Mouse (Mus musculus) hindbrain, embryonic 12.5 days (tissue): ENCODE results near the gene Dync1h1. TPM values are rescaled to one million over a fixed set of nuclear protein-coding genes. Genes with fewer than 3 reads are reported as not detected.

ENCODE experiments used
- ATAC-seq: fragments of 200-750 bp; cut with Nextera tagmentation; 2 replicates; pipeline ENCODE4 v1.8.0; 2017; ENCODE audit warnings: moderate TSS enrichment; ENCODE audit not compliant: low FRiP score
- H3K27ac ChIP-seq: fragments of 300-500 bp; sonication (generic); 2 replicates; pipeline ENCODE4 v1.5.1; 2016; ENCODE audit warnings: mild to moderate bottlenecking
- H3K27me3 ChIP-seq: fragments of 300-500 bp; sonication (generic); 2 replicates; pipeline ENCODE4 v1.6.1; 2016; ENCODE audit warnings: mild to moderate bottlenecking
- H3K36me3 ChIP-seq: fragments of 300-500 bp; sonication (generic); 2 replicates; pipeline ENCODE4 v1.6.1; 2016; ENCODE audit warnings: mild to moderate bottlenecking
- H3K4me1 ChIP-seq: fragments of 300-500 bp; sonication (generic); 2 replicates; pipeline ENCODE4 v1.6.1; 2016
- H3K4me2 ChIP-seq: fragments of 300-500 bp; sonication (generic); replicated peaks from 2 replicates; pipeline ENCODE4 v1.6.1; 2016; ENCODE audit warnings: mild to moderate bottlenecking
- H3K4me3 ChIP-seq: fragments of 300-500 bp; sonication (generic); 2 replicates; pipeline ENCODE4 v1.5.1; 2016; ENCODE audit warnings: mild to moderate bottlenecking
- H3K9ac ChIP-seq: fragments of 300-500 bp; sonication (generic); 2 replicates; pipeline ENCODE4 v1.6.1; 2016; ENCODE audit warnings: mild to moderate bottlenecking, moderate library complexity
- H3K9me3 ChIP-seq: fragments of 300-500 bp; sonication (generic); replicated peaks from 2 replicates; pipeline ENCODE4 v1.6.1; 2016; ENCODE audit warnings: mild to moderate bottlenecking
- WGBS: fragments of 180-500 bp; shearing (Covaris S2); methylation state at CpG from one replicate; pipeline ENCODE4 v1.1.7; 2016; 5-methylcytosine and 5-hydroxymethylcytosine counted together
- polyA plus RNA-seq: library from polyadenylated mRNA; unstranded; fragments of >200 nt; fragmentation: Nextera tagmentation; extraction: Ambion mirVana; gene quantifications from 2 replicates; pipeline ENCODE4 v1.2.1, GENCODE M21; 2016

Dync1h1 gene
- polyA plus RNA-seq, 1 experiment from 2014 or later, result 96.4 TPM

- Histone ChIP-seq H3K4me1 (no peaks in the 10 kb centered on the region), H3K9me3 (no peaks in the 10 kb centered on the region), H3K4me3 (no peak overlapping the region), H3K27ac (no peak overlapping the region), H3K27me3 (no peaks in the 10 kb centered on the region), H3K36me3 (peaks cover 37% of the 10 kb centered on the region), H3K9ac (no peak overlapping the region), H3K4me2 (no peak overlapping the region)
- WGBS, result 79% methylated on average over 4 of the region's 4 CpGs
- ATAC-seq, result no peak
These were observed 25.3 kb upstream of the Dync1h1 start for GRCm38 (mm10) chr12:110575926-110576325.

GRCm38 (mm10) chr12:110578333-110578732 is 22.9 kb upstream of the Dync1h1 start:
- Histone ChIP-seq H3K9ac (no peak overlapping the region), H3K4me3 (no peak overlapping the region), H3K4me1 (no peaks in the 10 kb centered on the region), H3K36me3 (peaks cover 19% of the 10 kb centered on the region), H3K9me3 (no peaks in the 10 kb centered on the region), H3K27ac (no peak overlapping the region), H3K27me3 (no peaks in the 10 kb centered on the region), H3K4me2 (no peak overlapping the region)
- ATAC-seq, result no peak
- 93% methylated on average over 9 of the region's 9 CpGs for WGBS

- H3K9ac ChIP-seq, result no peak overlapping the region
- no peak overlapping the region for H3K4me3 ChIP-seq
- peaks cover 12% of the 10 kb centered on the region for H3K4me1 ChIP-seq
- ATAC-seq, result no peak
- H3K36me3 ChIP-seq, result no peaks in the 10 kb centered on the region
- 79% methylated on average over 6 of the region's 6 CpGs for WGBS
- H3K4me2 ChIP-seq, result no peak overlapping the region
- no peaks in the 10 kb centered on the region for H3K9me3 ChIP-seq
- no peak overlapping the region for H3K27ac ChIP-seq
- no peaks in the 10 kb centered on the region for H3K27me3 ChIP-seq
These were observed 12.6 kb upstream of the Dync1h1 start for GRCm38 (mm10) chr12:110588622-110589021.

GRCm38 (mm10) chr12:110590804-110591259 is 10.4 kb upstream of the Dync1h1 start:
- Histone ChIP-seq H3K4me2 (peak overlapping the region; percentile 98), H3K9ac (peak overlapping the region; percentile 83), H3K27me3 (no peaks in the 10 kb centered on the region), H3K4me3 (peak overlapping the region; percentile 70), H3K9me3 (no peaks in the 10 kb centered on the region), H3K27ac (peak overlapping the region; percentile 91), H3K36me3 (no peaks in the 10 kb centered on the region), H3K4me1 (peaks cover 12% of the 10 kb centered on the region)
- ATAC-seq, result peak; percentile 17; the same call in 1 of the 2 replicates
- WGBS, result 2% methylated on average over 15 of the region's 15 CpGs

- Histone ChIP-seq H3K4me2 (peak overlapping the region; percentile 98), H3K27ac (peak overlapping the region; percentile 91), H3K4me1 (peaks cover 12% of the 10 kb centered on the region), H3K27me3 (no peaks in the 10 kb centered on the region), H3K4me3 (peak overlapping the region; percentile 70), H3K36me3 (no peaks in the 10 kb centered on the region), H3K9me3 (no peaks in the 10 kb centered on the region), H3K9ac (peak overlapping the region; percentile 83)
- ATAC-seq, result peak; percentile 97
- WGBS, result under 1% methylated on average over 56 of the region's 56 CpGs
These were observed 9.9 kb upstream of the Dync1h1 start for GRCm38 (mm10) chr12:110591260-110591883.

- H3K36me3 ChIP-seq, result no peaks in the 10 kb centered on the region
- H3K4me3 ChIP-seq, result no peak overlapping the region
- ATAC-seq, result no peak
- WGBS, result 10% methylated on average over 7 of the region's 7 CpGs
- H3K9ac ChIP-seq, result no peak overlapping the region
- H3K4me1 ChIP-seq, result peaks cover 18% of the 10 kb centered on the region
- H3K9me3 ChIP-seq, result no peaks in the 10 kb centered on the region
- peaks cover 11% of the 10 kb centered on the region for H3K27me3 ChIP-seq
- H3K4me2 ChIP-seq, result no peak overlapping the region
- H3K27ac ChIP-seq, result no peak overlapping the region
These were observed 2.7 kb upstream of the Dync1h1 start for GRCm38 (mm10) chr12:110598527-110598926.

GRCm38 (mm10) chr12:110599791-110600190 is 1.5 kb upstream of the Dync1h1 start:
- Histone ChIP-seq H3K36me3 (no peaks in the 10 kb centered on the region), H3K9me3 (no peaks in the 10 kb centered on the region), H3K27ac (no peak overlapping the region), H3K9ac (no peak overlapping the region; the same call in 1 of the 2 replicates), H3K27me3 (peaks cover 11% of the 10 kb centered on the region), H3K4me2 (no peak overlapping the region), H3K4me1 (peaks cover 28% of the 10 kb centered on the region), H3K4me3 (no peak overlapping the region)
- ATAC-seq, result no peak
- WGBS, result 80% methylated on average over 4 of the region's 4 CpGs

GRCm38 (mm10) chr12:110600225-110600991 is 844 bp upstream of the Dync1h1 start:
- no peak overlapping the region for H3K27ac ChIP-seq
- 0 out of 2 replicates have a peak overlapping the region, but pooled peaks have one; percentile 10 for H3K9ac ChIP-seq
- peaks cover 11% of the 10 kb centered on the region for H3K27me3 ChIP-seq
- ATAC-seq, result peak; percentile 18
- peak overlapping the region; percentile 91 for H3K4me2 ChIP-seq
- H3K4me1 ChIP-seq, result peaks cover 31% of the 10 kb centered on the region
- peak overlapping the region; percentile 99 for H3K4me3 ChIP-seq
- H3K9me3 ChIP-seq, result no peaks in the 10 kb centered on the region
- 56% methylated on average over 13 of the region's 13 CpGs for WGBS
- no peaks in the 10 kb centered on the region for H3K36me3 ChIP-seq

- H3K4me1 ChIP-seq, result peaks cover 25% of the 10 kb centered on the region
- H3K27ac ChIP-seq, result no peak overlapping the region
- no peak for ATAC-seq
- no peaks in the 10 kb centered on the region for H3K9me3 ChIP-seq
- no peaks in the 10 kb centered on the region for H3K27me3 ChIP-seq
- 91% methylated on average over 3 of the region's 3 CpGs for WGBS
- H3K36me3 ChIP-seq, result peaks cover 5% of the 10 kb centered on the region; the same call in 1 of the 2 replicates
- H3K9ac ChIP-seq, result no peak overlapping the region
- H3K4me3 ChIP-seq, result no peak overlapping the region
- H3K4me2 ChIP-seq, result no peak overlapping the region
These were observed 4.9 kb downstream of the Dync1h1 start for GRCm38 (mm10) chr12:110606161-110606560.

- 86% methylated on average over 2 of the region's 2 CpGs for WGBS
- ATAC-seq, result no peak
- Histone ChIP-seq H3K9ac (no peak overlapping the region), H3K36me3 (peaks cover 6% of the 10 kb centered on the region; the same call in 1 of the 2 replicates), H3K27ac (no peak overlapping the region), H3K9me3 (no peaks in the 10 kb centered on the region), H3K4me1 (peaks cover 25% of the 10 kb centered on the region), H3K27me3 (no peaks in the 10 kb centered on the region), H3K4me3 (no peak overlapping the region), H3K4me2 (no peak overlapping the region)
These were observed 5.4 kb downstream of the Dync1h1 start for GRCm38 (mm10) chr12:110606676-110607075.

- Histone ChIP-seq H3K9me3 (no peaks in the 10 kb centered on the region), H3K27me3 (no peaks in the 10 kb centered on the region), H3K4me2 (no peak overlapping the region), H3K4me1 (peaks cover 12% of the 10 kb centered on the region), H3K36me3 (peaks cover 23% of the 10 kb centered on the region), H3K27ac (no peak overlapping the region), H3K4me3 (no peak overlapping the region), H3K9ac (no peak overlapping the region)
- 79% methylated on average over 11 of the region's 11 CpGs for WGBS
- ATAC-seq, result no peak
These were observed 7.4 kb downstream of the Dync1h1 start for GRCm38 (mm10) chr12:110608460-110609152.

- H3K27me3 ChIP-seq, result no peaks in the 10 kb centered on the region
- 92% methylated on average over 9 of the region's 9 CpGs for WGBS
These were observed 7.9 kb downstream of the Dync1h1 start for GRCm38 (mm10) chr12:110609153-110609497.

More at GRCm38 (mm10) chr12:110609153-110609497, 7.9 kb downstream of the Dync1h1 start:
- Histone ChIP-seq H3K9ac (no peak overlapping the region), H3K9me3 (no peaks in the 10 kb centered on the region), H3K27ac (no peak overlapping the region), H3K4me3 (no peak overlapping the region), H3K4me1 (peaks cover 7% of the 10 kb centered on the region), H3K36me3 (peaks cover 29% of the 10 kb centered on the region), H3K4me2 (no peak overlapping the region)
- ATAC-seq, result no peak
